In the genomic region with DNA sequence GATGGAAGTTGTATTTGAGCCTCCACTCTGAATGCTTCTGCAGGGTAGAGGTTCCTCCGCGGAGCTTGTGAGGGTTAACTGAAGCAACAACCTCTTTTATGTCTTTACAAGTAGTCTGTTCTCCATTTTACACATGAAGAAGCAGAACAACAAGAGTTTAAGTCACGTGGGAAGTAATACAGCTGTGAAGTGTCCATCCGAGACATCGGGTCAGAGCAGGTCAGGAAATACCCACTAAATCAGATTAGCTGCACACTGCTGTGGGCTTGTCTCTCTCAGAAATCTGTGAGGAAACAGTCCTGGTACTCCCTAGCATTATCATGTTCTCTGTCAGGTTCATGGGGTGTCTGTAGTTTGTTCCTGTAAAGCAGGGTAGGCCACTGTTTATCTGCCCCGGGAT, we compare ENCODE assay signal across 10 mouse cellular contexts.
DNase-seq lines count a peak whose midpoint lies in the region; ATAC-seq lines count a peak whose summit lies in the region.
"Had no signal": no experiment of that assay in that cellular context is flagged by ENCODE, and none has a peak within 500 bp of the region (broad histone marks: within the 10 kb centered on the region; RNA-seq: fewer than 3 reads in every experiment).

No protein-coding gene starts in this region.

- peak; percentile 19 to 49 for DNase-seq in adrenal gland, adult (ENCODE audit: inconsistent age in 2 of 2, low spot score in 1 of 2)
- DNase-seq in adrenal gland, postnatal 36 days = no peak
- DNase-seq in B cell, adult 2 months = peak; percentile 72 to 75
- DNase-seq in kidney, adult 8-10 months = peak; percentile 60 to 67
- DNase-seq in left cerebral cortex, adult 9 months (ENCODE audit: low spot score in 2 of 2) = no peak
- DNase-seq in urinary bladder, adult 2 months (ENCODE audit: low spot score) = no peak
- DNase-seq in cerebellum, adult 8-10 months = no peak
- DNase-seq: right cerebral cortex, adult 18-20 months had no signal

- ATAC-seq in monocyte, adult 5-6 weeks (replicated peaks; ENCODE audit: insufficient number of reproducible peaks, low FRiP score, low TSS enrichment, poor library complexity, severe bottlenecking) = peak; percentile 45
- ATAC-seq: activated CD4-positive, CD25-positive, alpha-beta regulatory T cell, adult 4 months had no signal

Comparison
In these comparisons a context has a peak if more than half of its experiments do, and no peak if none do; other contexts are left out.
1. DNase-seq: peak in adrenal gland, adult (2 of 2), B cell, adult 2 months (2 of 2) and kidney, adult 8-10 months (2 of 2); none in adrenal gland, postnatal 36 days (0 of 2), left cerebral cortex, adult 9 months (0 of 2), urinary bladder, adult 2 months (single experiment) and cerebellum, adult 8-10 months (single experiment).